Mouse (Mus musculus): ENCODE measurements around the gene Pnpla8.
"Not testable (repeated sequence)": the region's sequence is repeated elsewhere in the genome, so short reads cannot be mapped to it uniquely, and the experiment has no call there.

Gene Pnpla8

DNA sequence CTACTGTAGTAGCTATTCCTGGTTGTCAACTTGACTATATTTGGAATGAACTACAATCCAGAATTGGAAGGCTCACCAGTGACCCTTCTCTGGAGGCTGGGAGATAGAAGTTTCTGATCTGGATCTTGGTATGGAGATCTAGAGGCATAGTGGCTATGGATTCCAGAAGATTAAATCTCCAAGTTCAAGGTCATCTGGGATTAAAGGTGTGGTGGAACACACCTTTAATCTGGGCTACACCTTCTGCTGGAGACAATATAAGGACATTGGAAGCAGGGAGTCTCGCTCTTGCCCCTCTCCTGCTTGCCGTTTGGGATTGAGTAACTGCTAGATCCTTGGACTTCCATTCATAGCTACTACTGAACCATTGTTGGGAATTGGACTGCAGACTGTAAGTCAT is at the start of gene Pnpla8:
Pnpla8 (plus strand) TSS at position 301 of the 400 bp plus-strand sequence.
- in situ Hi-C loops (cut with MseI, MboI), result not testable (repeated sequence)

DNA sequence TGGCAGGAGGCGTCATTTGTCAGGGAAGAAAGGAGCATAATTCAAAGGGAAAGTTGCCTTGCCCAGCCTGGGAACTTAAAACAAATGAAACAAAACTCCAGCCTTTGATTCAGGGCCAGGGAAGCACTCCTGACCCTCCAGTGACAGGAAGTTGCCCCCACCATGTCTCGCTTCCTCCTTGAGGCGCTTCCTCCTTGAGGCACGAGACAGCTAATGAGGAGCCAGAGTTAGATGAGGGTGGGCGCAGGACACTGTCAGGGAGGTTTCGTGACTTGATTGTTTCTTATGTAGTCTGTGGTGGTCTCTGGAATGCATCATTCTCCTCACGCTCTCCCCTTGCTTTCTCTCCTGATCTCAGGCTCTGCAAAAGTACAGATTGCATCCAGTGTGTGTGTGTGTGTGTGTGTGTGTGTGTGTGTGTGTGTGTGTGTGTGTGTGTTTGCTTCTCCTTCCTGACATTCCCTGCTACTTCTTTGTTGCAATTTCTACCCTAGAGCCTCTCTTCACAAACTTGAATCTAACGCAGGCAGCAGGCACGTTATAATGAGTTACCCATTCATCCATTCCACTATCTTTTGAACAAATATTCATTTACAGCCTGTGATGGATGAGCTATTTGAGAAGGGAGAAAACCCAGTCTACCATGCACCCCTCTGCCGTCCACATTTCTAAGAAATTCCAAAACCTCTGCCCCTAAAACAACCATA is 44.7 kb upstream of the Pnpla8 start:
- in situ Hi-C loops (cut with MseI, MboI), result no loop called here

DNA sequence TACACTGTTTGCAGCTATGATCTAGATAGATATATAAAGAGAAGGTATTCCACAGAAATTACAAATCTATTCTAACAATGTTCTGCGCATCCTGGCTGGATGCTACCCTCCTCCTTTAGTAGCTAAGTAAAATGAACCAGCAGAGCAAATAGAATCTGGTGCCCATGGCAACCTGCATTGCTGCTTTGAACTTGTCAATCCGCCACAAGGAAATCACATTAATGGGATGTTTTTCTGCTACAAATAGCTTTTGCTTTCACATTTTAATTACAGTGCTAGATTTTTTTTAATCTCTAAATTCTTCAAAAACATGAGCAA is 44.2 kb upstream of the Pnpla8 start:
- in situ Hi-C loops (cut with MseI, MboI), result no loop called here

DNA sequence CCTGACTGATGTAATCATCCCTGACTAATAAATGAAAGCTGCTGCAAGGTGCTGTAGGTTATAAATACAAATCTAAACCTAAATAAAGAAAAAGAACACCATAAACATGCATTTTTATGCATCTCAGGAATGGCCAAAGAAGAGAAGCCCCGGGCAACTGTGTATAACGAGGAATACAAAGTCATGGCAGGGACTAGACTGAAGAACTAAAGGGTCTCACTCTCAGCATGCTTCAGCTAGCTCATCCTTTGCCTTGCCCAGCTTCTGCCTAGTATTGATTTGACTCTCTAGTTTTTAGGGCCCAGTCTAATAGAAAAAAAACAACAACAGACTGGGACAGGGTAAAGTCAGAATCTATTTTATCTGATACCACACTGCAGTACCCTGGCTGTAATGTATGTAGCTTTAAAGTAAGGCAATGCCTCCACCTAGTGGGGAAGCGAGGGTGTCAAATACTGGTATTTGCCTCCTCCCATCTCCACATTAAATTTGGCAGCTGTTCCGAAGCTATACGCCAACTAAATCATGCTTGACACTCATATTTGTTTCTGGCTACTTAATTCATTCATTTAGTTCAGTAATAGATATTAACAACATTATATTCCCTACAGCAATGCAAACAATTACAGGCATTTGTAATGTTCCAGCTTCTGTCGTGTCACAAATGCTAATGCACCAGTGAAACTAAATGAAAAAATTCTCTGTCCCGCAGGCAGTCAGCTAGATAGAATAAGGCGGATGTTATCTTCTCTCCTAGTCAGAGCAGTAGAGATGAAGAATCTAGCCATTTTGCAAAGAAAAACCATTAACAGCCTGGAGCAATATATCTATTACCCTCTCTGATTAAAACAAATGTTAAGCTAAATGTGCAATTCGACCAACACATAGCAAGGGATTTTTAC is 39.8 kb upstream of the Pnpla8 start:
- in situ Hi-C loops (cut with MseI, MboI), result no loop called here

DNA sequence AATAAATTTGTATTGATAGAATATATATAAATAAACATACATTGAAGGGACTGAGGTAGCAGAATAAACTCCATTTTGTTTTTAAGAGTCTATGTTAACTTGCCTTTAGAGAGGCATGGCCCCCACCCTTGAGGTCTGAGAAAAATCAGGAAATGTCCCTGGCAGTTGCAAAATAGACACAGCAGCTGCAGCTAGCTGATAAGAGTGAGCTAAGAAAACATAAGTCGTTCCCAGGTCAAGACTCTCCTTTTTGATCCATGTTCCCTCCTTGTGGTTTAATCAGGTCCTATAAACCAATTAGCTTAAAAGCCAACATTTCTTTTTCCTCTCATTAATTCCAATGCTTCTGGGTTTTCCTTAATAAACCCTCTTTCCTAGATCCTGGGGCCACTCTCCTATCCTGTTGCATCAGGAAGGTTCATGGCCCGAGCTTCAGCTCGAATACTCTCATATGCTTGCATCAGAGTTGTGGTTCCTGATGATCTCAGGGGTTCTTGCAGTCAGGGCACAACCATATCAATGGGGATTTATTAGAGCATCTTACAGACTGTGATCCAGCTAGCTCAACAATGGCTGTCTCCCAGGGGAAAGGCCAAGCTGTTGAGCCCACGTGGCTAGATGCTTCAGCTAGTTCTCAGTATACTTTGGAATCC is 23.2 kb upstream of the Pnpla8 start:
- in situ Hi-C loops (cut with MseI, MboI), result no loop called here

DNA sequence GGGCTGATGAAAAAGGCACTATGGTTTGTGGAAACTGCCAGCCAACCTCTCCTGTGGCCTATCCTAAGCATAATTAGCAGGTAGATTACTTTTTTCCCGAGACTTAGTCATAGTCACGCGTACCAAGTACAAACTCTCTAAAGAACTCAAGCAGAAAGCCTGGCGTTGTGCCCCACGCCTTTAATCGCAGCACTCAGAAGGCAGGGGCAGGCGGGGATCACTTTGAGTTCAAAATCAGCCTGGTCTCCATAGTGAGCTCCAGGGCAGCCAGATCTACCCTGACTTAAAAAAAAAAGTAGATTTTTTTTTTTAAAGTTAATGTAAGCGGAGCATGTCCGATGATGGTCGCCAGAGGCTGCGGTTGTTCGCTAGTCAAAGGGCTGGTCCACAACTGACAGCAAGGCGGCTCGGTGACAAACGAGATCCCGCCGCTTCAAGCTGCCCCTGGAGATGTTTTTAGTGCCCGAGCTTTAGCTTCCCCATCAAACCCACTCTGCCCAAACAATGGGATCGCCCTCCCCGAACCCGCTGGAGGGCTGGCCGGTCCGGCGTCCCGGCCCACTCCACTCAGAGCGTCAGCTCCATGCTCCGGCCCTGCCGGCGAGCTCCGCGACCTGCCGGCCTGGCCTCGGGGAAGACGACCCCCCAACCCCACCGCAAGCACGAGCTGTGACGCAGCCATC is 11.9 kb upstream of the Pnpla8 start:
- in situ Hi-C loops (cut with MseI, MboI), result no loop called here

DNA sequence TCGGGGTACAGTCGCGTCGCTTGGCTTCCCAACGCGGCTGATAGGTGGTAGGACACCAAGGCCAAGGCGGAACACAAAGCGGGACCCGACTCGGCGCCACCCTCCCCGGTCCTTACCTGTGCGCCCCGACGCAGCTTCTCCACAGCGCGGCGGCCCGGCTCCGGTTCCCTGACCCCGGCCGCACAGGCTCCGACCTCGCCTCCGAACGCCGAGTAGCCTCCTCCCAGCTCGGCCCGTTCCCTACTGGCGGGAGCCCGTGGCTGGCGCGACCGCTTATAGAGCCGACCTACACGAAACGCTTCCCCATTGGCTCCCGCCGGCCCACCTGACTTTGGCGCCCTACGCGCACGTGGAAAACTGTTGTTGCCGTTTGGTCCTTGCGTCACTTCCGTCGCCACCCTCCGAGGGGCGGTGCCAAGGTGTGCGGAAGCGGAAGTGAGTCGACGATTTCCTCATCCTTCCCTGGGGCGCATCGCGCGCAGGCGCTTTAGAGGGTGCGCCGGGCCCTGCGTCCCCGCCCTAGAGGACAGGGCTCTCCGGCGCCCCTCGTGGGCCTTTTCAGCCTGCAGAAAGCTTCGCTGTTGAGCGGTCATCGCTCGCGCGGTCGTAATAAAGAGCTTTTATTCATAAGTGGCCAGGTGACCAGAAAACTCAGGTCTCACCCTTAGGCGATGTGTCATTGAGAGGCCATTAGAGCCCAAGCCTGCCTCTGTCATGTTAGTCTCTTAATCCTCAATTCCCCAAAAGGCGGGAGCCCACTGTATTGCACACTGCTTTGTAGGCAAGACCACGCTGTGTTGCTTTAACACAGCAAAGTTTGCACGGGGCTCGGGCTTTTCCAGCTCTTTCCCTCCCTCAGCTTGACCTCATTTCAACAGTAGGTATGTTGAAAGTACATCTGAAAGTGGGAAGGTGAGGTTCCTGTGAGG is 11.1 kb upstream of the Pnpla8 start, which contains the start of gene Dnajb9:
Dnajb9 (minus strand) TSS at position 503 of the 929 bp plus-strand sequence.
- in situ Hi-C loops (cut with MseI, MboI), result no loop called here

DNA sequence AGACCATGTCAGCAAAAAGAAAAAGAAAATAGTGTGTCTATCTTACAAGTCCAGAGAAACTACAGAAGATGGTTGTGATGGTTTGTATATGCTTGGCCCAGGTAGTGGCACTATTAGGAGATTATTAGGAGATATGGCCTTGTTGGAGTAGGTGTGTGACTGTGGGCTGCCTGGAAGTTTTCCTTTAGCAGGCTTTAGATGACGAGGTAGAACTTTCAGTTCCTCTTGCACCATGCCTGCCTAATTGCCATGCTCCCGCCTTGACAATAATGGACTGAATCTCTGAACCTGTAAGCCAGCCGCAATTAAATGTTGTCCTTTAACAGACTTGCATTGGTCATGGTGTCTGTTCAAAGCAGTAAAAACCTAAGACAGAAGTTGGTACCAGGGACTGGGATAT is 9.6 kb upstream of the Pnpla8 start:
- in situ Hi-C loops (cut with MseI, MboI), result no loop called here

DNA sequence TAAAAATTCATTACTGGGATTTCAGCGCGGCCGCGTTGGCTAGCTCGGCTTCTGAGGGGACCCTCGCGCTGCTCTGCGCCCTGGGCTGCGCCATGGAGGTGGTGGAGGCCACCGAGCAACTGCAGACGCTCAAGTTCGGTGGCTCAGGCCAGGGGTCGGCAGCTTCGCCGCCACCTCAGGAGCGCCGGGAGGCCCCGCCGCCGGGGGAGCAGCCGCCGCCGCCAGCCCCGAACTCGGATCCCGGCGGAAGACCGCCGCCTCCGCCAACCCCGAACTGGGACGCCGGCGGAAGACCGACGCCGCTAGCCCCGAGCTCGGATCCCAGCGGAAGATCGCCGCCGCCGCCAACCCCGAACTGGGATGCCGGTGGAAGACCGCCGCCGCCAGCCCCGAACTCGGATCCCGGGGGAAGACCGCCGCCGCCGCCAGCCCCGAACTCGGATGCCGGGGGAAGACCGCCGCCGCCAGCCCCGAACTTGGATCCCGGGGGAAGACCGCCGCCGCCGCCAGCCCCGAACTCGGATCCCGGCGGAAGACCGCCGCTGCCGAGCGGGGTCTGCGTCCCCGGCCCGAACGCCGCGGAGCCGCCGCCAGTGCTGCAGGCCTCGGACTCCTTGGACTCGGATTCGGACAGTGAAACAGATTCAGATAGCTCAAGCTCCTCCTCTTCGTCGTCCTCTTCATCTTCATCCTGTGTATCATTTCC is 634 bp downstream of the Pnpla8 start:
- in situ Hi-C loops (cut with MseI, MboI), result no loop called here

DNA sequence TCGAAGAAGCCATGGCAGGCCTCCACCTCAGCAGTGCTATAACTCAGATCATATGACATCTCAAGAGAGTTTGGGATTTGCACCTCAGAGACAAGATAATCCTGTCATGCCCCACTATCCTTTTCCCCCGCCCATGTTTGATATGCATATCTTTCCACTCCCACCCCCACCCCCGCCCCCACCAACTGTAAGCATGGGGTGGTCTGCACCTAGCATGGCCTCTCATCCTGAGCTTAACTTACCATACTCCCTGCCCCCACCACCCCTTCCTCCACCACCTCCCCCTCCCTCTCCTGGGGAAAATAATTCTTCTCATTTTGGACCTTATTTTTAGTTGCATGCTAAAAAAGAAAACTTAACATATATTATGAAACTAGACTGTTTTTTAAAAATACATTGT is 1.9 kb downstream of the Pnpla8 start:
- in situ Hi-C loops (cut with MseI, MboI), result no loop called here

DNA sequence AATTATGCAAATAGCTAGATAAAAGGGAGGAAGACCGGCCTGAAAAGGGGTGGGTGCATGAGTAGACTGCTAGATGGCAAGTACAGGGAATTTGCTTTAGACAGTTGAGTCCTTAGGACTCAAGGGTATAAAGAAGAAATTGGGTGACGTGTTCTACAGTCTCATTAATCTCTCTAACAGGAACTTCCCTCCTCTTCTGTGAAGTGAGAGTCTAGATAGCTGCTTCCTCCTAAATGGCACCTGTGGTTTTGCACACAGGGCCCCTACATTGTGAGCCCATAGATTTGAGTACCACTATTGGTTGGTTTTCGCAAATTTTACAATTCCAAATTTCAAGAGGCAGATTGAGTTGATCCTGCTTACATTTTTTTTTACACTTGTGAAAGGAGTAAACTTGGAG is 3.5 kb downstream of the Pnpla8 start:
- in situ Hi-C loops (cut with MseI, MboI), result no loop called here

DNA sequence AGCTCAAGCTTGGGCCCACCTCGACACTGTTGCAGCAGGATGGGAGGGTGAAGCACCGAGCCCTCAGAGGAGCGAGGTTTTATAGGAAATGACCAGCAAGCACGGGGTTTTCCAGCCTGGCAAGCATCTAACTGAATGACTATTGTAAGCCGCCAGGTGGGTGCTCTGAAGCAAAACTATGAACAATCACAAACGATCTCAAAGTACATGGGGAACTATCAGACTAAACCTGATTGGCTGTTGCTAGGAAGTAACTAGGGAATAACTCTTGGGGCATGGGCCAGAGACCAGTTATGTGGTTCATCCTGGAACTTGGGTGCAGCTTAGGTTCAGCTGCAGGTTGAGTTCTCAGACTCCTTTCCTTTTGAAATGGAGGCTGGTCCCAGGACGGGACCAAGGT is 19.9 kb downstream of the Pnpla8 start:
- in situ Hi-C loops (cut with MseI, MboI), result no loop called here

DNA sequence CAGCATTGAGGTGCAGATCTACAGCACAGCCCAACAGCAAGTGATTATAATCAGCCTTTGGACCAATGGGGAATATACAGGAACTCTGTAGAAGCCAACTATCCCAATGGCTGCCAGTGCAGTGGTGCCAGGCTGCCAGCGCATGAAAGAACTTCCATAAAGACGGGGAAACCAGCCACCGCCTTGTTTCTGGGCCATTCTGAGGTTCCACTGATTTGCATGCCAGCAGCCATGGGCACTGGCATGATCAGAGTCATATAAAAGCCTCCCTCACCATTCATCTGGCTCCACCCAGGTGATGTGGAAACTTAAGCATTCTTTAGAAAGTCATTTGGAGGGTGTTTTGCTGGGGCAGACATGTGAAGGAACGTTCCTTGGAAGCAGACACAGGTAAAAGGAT is 21.2 kb downstream of the Pnpla8 start:
- in situ Hi-C loops (cut with MseI, MboI), result no loop called here

DNA sequence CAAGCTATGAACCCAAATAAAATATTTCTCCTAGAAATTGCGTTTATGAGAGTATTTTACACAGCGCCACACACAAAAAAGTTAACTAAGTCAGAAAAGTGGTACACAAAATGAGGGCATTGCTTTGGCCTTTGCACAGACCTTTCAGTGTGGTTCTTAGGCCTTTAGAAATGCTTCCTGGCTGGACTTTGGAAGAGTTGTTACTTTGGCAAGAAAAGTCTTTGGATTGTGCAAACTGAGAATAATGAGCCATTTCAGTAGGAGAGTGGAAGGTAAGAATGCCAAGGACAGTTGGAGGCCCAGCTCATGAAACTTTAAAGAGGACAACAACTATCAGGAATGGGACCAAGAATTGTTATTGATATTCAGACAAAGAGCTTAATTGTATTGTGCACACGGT is 24.6 kb downstream of the Pnpla8 start:
- in situ Hi-C loops (cut with MseI, MboI), result no loop called here

DNA sequence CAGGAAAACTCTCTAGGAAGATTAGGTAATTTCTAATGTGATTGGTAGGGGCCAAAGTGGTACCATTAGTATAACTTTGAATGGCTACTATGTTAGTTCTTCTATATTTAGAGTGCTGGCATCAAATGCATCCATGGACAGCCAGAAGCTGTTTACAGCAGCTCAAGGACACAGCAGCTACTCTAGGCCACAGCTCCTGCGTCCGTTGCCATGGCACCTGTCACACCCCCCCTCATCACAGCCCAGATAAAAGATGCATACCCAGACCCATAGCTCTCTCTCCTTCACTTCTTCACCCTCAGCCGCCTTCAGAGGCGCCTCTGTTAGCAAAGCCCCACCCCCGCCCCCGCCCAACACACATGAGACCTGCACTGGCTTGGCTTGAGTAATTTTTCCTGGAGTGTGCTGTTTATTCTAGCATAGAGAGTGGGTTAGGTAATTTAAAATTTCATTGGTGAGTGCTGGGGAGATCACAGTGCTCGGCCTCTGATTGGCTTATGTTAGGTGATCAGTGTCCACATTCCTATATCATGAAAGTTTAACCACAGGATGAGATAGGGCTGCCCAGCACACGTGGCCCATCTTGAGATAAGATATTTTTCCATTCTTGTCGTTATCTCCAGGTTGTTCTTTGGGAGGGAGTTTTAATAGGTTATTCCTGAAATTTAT is 27.3 kb downstream of the Pnpla8 start:
- in situ Hi-C loops (cut with MseI, MboI), result no loop called here

DNA sequence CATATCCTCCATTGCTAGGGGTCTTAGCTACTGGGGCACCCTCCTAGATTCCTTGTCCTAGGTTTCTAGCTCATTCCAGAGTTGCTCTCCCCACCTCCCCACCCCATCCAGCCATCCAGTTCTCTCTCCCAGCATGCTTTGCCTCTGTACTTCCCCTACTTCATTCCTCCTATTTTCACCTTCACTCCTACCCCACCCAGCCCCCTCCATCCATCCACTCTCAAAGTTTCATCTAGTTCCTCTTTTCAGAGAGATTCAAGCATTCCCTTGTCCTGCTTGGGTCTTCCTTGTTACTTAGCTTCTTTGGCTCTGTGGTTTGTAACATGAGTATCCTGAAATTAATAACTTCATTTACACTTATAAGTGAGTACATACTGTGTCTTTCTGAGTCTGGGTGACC is 41.4 kb downstream of the Pnpla8 start:
- in situ Hi-C loops (cut with MseI, MboI), result no loop called here

DNA sequence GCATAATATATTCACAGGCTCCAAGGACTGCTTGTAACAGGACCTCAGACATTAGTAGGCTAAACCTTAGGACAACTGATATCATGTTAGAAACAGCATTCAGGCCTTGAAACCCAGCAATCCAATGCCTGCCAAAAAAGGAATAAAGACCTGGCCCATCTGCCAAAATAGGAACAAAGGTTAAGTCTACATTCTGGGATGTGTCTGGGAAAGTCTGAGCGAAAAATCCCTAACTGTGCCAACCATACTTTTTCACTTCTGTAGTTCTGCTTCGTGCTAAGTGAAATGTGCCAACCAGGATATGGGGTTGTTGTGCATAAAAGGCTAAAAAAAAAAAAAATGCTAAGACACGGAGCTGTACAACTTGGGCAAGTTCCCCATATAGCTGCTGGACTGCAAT is 44.5 kb downstream of the Pnpla8 start:
- in situ Hi-C loops (cut with MseI, MboI), result no loop called here

DNA sequence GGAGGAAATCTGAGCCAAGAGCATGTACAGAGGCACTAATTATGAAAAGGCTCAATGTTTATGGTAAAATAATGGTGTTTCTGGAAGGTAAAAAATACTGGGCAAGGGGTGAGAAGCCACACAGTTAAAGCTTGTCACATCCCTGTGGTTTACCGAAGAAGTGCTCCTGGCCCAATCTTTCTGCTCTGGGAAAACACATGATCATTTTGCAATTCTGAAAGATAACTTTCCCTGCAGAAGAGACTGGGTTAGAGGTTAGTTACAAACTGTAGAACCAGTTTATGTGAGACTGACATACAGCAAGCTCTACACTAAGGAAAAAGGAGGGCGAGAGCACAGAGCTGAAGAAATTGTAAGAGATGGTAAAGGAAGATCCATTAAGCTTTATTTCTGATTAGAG is 46.0 kb downstream of the Pnpla8 start:
- in situ Hi-C loops (cut with MseI, MboI), result no loop called here

DNA sequence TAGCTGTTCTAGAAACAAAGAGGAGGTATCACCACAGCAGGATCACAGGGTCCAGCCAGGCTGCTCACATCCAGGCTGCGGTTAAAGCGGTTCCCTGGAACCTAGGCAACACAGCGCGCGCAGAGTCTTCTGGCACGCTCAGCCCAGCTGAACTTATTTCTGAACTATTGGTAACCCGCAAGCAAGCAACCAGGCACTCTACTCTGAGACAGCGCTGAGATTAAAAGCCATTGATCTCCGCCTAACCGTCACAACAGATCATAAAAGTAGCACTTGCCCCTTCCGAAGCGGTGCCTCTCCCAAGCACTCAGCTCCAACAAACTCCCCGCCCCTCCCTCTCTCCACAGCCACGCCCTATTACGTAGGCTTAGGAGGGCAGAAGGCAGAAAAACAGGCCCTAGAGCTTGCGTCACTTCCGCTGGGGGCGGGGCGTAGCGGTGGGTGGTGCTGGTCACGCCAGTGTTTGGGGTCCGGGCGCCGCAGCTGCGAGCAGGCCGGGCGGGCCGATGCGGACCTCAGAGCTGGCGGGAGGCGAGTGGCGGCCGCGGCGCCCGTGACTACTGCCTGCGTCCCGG is 47.6 kb downstream of the Pnpla8 start:
- in situ Hi-C loops (cut with MseI, MboI), result no loop called here

Data from mouse trophoblast stem cell (cell line).